Mouse (Mus musculus) forebrain, embryonic 16.5 days (tissue): ENCODE measurements around the gene Pdzd9. TPM values are rescaled to one million over a fixed set of nuclear protein-coding genes. Genes with fewer than 3 reads are reported as not detected.
A peak's percentile ranks its signal among the peaks of the same experiment; 100 is the strongest.

ENCODE experiments used
- ATAC-seq: fragments of 200-750 bp; cut with Nextera tagmentation; 2 replicates; pipeline ENCODE4 v1.8.0; 2017; ENCODE audit warnings: mild to moderate bottlenecking, moderate library complexity
- H3K27ac ChIP-seq: fragments of 300-500 bp; sonication (generic); 2 replicates; pipeline ENCODE4 v1.5.1; 2014; ENCODE audit warnings: low read length, control low read depth
- H3K27me3 ChIP-seq: fragments of 300-500 bp; sonication (generic); replicated peaks from 2 replicates; pipeline ENCODE4 v1.6.1; 2014; ENCODE audit warnings: low read length; ENCODE audit not compliant: control insufficient read depth, insufficient read depth
- H3K36me3 ChIP-seq: fragments of 300-500 bp; sonication (generic); 2 replicates; pipeline ENCODE4 v1.6.1; 2014; ENCODE audit not compliant: control insufficient read depth, insufficient read depth
- H3K4me1 ChIP-seq: fragments of 300-500 bp; sonication (generic); replicated peaks from 2 replicates; pipeline ENCODE4 v1.6.1; 2014; ENCODE audit warnings: low read length; ENCODE audit not compliant: control insufficient read depth, insufficient read depth
- H3K4me2 ChIP-seq: fragments of 300-500 bp; sonication (generic); 2 replicates; pipeline ENCODE4 v1.6.1; 2014; ENCODE audit warnings: mild to moderate bottlenecking, low read length, control low read depth
- H3K4me3 ChIP-seq: fragments of 300-500 bp; sonication (generic); replicated peaks from 2 replicates; pipeline ENCODE4 v1.5.1; 2014; ENCODE audit warnings: mild to moderate bottlenecking, low read length, control low read depth
- H3K9ac ChIP-seq: fragments of 300-500 bp; sonication (generic); replicated peaks from 2 replicates; pipeline ENCODE4 v1.6.1; 2014; ENCODE audit warnings: low read depth, low read length, control low read depth
- H3K9me3 ChIP-seq: fragments of 300-500 bp; sonication (generic); 2 replicates; pipeline ENCODE4 v1.6.1; 2016; ENCODE audit warnings: low read length; ENCODE audit not compliant: control insufficient read depth
- WGBS: fragments of 180-500 bp; shearing (Covaris S2); extraction: QIAGEN DNeasy Blood & Tissue Kit; methylation state at CpG from one replicate; pipeline ENCODE4 v1.1.7; 2014; 5-methylcytosine and 5-hydroxymethylcytosine counted together
- polyA plus RNA-seq: library from polyadenylated mRNA; unstranded; fragments of >200 nt; fragmentation: Nextera tagmentation; extraction: Ambion mirVana; gene quantifications from 2 replicates; pipeline ENCODE4 v1.2.1, GENCODE M21; 2015

The Pdzd9 gene
- polyA plus RNA-seq, 1 experiment from 2014 or later = 0.35 TPM

GRCm38 (mm10) chr7:120695196-120695595 is 25.1 kb upstream of the Pdzd9 start:
- Histone ChIP-seq H3K36me3 (no peaks in the 10 kb centered on the region), H3K4me3 (no peak overlapping the region), H3K4me1 (peaks cover 3% of the 10 kb centered on the region; the same call in 1 of the 2 replicates), H3K9me3 (no peaks in the 10 kb centered on the region), H3K27ac (no peak overlapping the region), H3K9ac (no peak overlapping the region), H3K27me3 (no peaks in the 10 kb centered on the region), H3K4me2 (no peak overlapping the region)
- 32% methylated on average over 6 of the region's 6 CpGs for WGBS
- no peak for ATAC-seq

DNA sequence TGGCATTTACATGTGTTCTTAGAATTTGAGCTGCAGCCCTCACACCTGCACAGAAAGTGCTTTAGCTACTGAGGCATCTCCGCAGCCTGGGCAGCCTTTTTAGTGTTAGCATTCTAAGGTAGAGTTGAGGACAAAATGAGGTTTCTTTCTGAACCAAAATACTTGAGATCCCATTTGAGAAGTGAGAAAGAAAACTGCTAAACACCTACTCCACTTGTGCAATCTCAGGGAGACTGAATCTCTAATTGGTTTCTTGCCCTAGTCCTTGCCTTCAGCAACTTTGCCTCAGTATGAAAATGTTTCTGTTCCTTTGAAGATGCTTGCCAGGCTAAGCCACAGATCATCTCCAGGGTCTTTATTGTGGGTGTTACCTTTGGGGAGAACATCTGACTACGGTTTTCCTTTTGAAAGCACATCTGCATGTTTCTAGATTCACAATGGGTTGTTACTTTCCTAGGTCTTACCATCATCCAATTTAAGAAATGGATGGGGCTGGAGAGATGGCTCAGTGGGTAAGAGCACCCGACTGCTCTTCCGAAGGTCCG is 23.8 kb upstream of the Pdzd9 start:
- H3K36me3 ChIP-seq = no peaks in the 10 kb centered on the region
- H3K9ac ChIP-seq = no peak overlapping the region
- H3K4me3 ChIP-seq = no peak overlapping the region
- no peaks in the 10 kb centered on the region; the same call in 1 of the 2 replicates for H3K4me1 ChIP-seq
- H3K9me3 ChIP-seq = no peaks in the 10 kb centered on the region
- no peak overlapping the region for H3K27ac ChIP-seq
- no peak overlapping the region for H3K4me2 ChIP-seq
- H3K27me3 ChIP-seq = no peaks in the 10 kb centered on the region
- no peak for ATAC-seq
- WGBS = 97% methylated on average over 5 of the region's 5 CpGs

- WGBS = 82% methylated on average over 4 of the region's 4 CpGs
- no peak overlapping the region for H3K9ac ChIP-seq
- H3K4me1 ChIP-seq = peaks cover 6% of the 10 kb centered on the region
- ATAC-seq = no peak
- no peaks in the 10 kb centered on the region for H3K36me3 ChIP-seq
- no peak overlapping the region for H3K4me2 ChIP-seq
- no peaks in the 10 kb centered on the region for H3K9me3 ChIP-seq
- H3K27me3 ChIP-seq = no peaks in the 10 kb centered on the region
- no peak overlapping the region for H3K4me3 ChIP-seq
- H3K27ac ChIP-seq = no peak overlapping the region
These were observed 20.5 kb upstream of the Pdzd9 start for GRCm38 (mm10) chr7:120690634-120691033.

DNA sequence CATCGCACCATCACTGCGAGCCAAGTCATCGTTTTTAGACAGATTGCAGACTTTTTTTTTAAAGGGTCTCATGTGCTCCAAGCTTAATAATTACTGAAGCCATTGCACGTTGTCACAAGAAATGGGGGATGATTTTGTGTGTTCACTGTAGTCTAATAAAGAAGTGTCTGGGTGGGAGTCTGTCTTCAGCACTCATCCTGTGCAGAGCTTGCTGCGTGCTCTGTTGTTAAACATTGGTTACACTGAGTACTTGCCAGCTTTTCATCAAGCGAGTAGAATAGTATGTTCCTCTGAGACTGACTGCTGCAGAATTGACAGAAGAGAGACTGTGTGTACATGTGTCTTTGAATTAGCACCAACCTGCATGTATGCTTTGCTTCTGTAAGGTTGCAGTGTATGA is 15.1 kb upstream of the Pdzd9 start:
- ATAC-seq = peak; percentile 70
- Histone ChIP-seq H3K9ac (no peak overlapping the region), H3K4me3 (no peak overlapping the region), H3K9me3 (no peaks in the 10 kb centered on the region), H3K4me1 (peaks cover 17% of the 10 kb centered on the region), H3K27me3 (no peaks in the 10 kb centered on the region), H3K36me3 (no peaks in the 10 kb centered on the region), H3K4me2 (peak overlapping the region; percentile 22), H3K27ac (peak overlapping the region; percentile 16)
- WGBS = 55% methylated on average over 6 of the region's 6 CpGs

- ATAC-seq = peak; percentile 66
- Histone ChIP-seq H3K27ac (peak overlapping the region; percentile 16), H3K9ac (no peak overlapping the region), H3K4me2 (peak overlapping the region; percentile 22), H3K4me1 (peaks cover 17% of the 10 kb centered on the region), H3K27me3 (no peaks in the 10 kb centered on the region), H3K9me3 (no peaks in the 10 kb centered on the region), H3K4me3 (no peak overlapping the region), H3K36me3 (no peaks in the 10 kb centered on the region)
- WGBS = 59% methylated on average over 2 of the region's 2 CpGs
These were observed 14.6 kb upstream of the Pdzd9 start for GRCm38 (mm10) chr7:120684731-120685161.

GRCm38 (mm10) chr7:120682002-120682401 is 11.9 kb upstream of the Pdzd9 start:
- 62% methylated on average over 4 of the region's 4 CpGs for WGBS
- H3K9me3 ChIP-seq = no peaks in the 10 kb centered on the region
- no peaks in the 10 kb centered on the region for H3K36me3 ChIP-seq
- H3K4me1 ChIP-seq = peaks cover 29% of the 10 kb centered on the region
- H3K27ac ChIP-seq = no peak overlapping the region
- H3K9ac ChIP-seq = no peak overlapping the region
- no peaks in the 10 kb centered on the region for H3K27me3 ChIP-seq
- ATAC-seq = no peak
- no peak overlapping the region for H3K4me2 ChIP-seq
- no peak overlapping the region for H3K4me3 ChIP-seq

GRCm38 (mm10) chr7:120679023-120679422 is 8.9 kb upstream of the Pdzd9 start:
- H3K4me2 ChIP-seq = peak overlapping the region; percentile 75
- 51% methylated on average over 8 of the region's 8 CpGs for WGBS
- H3K4me3 ChIP-seq = peak overlapping the region; percentile 79; the same call in 1 of the 2 replicates
- no peak overlapping the region for H3K9ac ChIP-seq
- no peaks in the 10 kb centered on the region for H3K9me3 ChIP-seq
- H3K4me1 ChIP-seq = peaks cover 26% of the 10 kb centered on the region
- no peak overlapping the region for H3K27ac ChIP-seq
- no peaks in the 10 kb centered on the region for H3K27me3 ChIP-seq
- ATAC-seq = no peak
- H3K36me3 ChIP-seq = no peaks in the 10 kb centered on the region

GRCm38 (mm10) chr7:120677764-120678531 is 7.8 kb upstream of the Pdzd9 start:
- Histone ChIP-seq H3K9ac (peak overlapping the region; percentile 82), H3K27ac (peak overlapping the region; percentile 41; the same call in 1 of the 2 replicates), H3K36me3 (no peaks in the 10 kb centered on the region), H3K4me2 (peak overlapping the region; percentile 75), H3K27me3 (no peaks in the 10 kb centered on the region), H3K4me3 (peak overlapping the region; percentile 79), H3K9me3 (no peaks in the 10 kb centered on the region), H3K4me1 (peaks cover 26% of the 10 kb centered on the region)
- peak; percentile 59 for ATAC-seq
- WGBS = 2% methylated on average over 41 of the region's 42 CpGs

DNA sequence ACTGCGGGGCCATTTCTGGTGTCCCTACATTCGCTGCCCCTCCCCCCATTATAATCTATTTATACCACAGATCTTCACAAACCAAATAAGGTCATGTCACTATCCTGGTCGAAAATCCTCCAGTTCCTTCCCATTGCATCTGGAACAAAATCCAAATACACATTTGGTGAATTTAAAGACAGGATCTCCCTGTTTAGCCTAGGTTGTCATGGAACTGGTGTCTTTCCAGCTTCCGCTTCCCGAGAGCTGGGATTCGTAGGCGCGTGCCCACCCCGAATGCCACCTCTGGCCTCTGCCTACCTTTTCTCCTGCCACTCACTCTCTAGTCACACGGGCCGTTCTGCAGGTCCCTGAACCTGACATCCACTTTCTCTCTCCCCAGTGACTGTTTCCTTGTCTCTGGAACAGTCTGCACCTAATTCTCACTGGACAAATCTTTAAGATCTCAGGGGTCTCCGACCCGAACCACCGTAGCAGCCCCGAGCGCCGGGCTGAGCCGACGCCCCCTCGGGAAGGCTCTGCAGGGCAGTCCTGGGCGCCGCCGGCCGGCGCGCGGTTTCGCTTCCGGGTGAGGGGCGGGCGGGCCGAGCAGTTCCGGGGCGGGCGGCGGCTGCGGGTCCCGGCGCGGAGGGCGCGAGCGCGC is 7.0 kb upstream of the Pdzd9 start, which contains the start of gene Mosmo:
TSS of gene Mosmo (plus strand) at position 618 of the 643 bp plus-strand sequence.
- peak within 1 kb of the TSS; percentile 79 for H3K4me3 ChIP-seq
- H3K9me3 ChIP-seq = no peaks in the 10 kb centered on the region
- peaks cover 26% of the 10 kb centered on the region for H3K4me1 ChIP-seq
- peak within 1 kb of the TSS; percentile 78 for H3K4me2 ChIP-seq
- peak within 1 kb of the TSS; percentile 62 for H3K27ac ChIP-seq
- no peaks in the 10 kb centered on the region for H3K27me3 ChIP-seq
- H3K9ac ChIP-seq = peak within 1 kb of the TSS; percentile 82
- ATAC-seq = peak; percentile 97
- no peaks in the 10 kb centered on the region for H3K36me3 ChIP-seq
- 1% methylated on average over 34 of the region's 44 CpGs for WGBS
